Mouse (Mus musculus) kidney, adult 2 months (tissue): ENCODE measurements around the gene Arpc1a.

Experiments used
- CTCF ChIP-seq: fragments of 200-500 bp; conservative IDR thresholded peaks from 2 replicates; pipeline ENCODE4 v1.5.1; 2011; ENCODE audit warnings: low read depth, mild to moderate bottlenecking, control low read depth, low read length, moderate library complexity, mixed read lengths; ENCODE audit not compliant: insufficient read depth, insufficient read length
- POLR2A ChIP-seq: fragments of 200-500 bp; IDR thresholded peaks from one replicate; pipeline ENCODE4 v1.6.1; 2011; ENCODE audit warnings: low read depth, low read length, control low read depth

- TF ChIP-seq POLR2A (no peak), CTCF (peak; percentile 84)
Measured at GRCm38 (mm10) chr5:145069707-145070106, 13.9 kb upstream of the Arpc1a start.
